Mouse (Mus musculus): ENCODE measurements at regions not wholly inside any gene's neighbourhood (a gene's known extent, or its start where the extent isn't known, plus 50 kb on each side); places are given as distances from the start of the nearest gene placed in this dataset.

GRCm38 (mm10) chr12:86579716-86580115 is 98.8 kb upstream of the Vash1 start:
- no peak for DNase-seq (ENCODE audit: low read depth)

GRCm38 (mm10) chr12:86580132-86580718 is 98.3 kb upstream of the Vash1 start:
- no peak for DNase-seq (ENCODE audit: low read depth)

- no peak for DNase-seq (ENCODE audit: low read depth)
These were observed 96.4 kb upstream of the Vash1 start for GRCm38 (mm10) chr12:86582076-86582475.

GRCm38 (mm10) chr12:86588010-86588409 is 90.5 kb upstream of the Vash1 start:
- DNase-seq (ENCODE audit: low read depth), result no peak

- no peak for DNase-seq (ENCODE audit: low read depth)
These were observed 86.0 kb upstream of the Vash1 start for GRCm38 (mm10) chr12:86592509-86592908.

GRCm38 (mm10) chr12:86594647-86595046 is 83.9 kb upstream of the Vash1 start:
- DNase-seq (ENCODE audit: low read depth), result no peak

GRCm38 (mm10) chr12:86600041-86600440 is 78.5 kb upstream of the Vash1 start:
- DNase-seq (ENCODE audit: low read depth), result no peak

- DNase-seq (ENCODE audit: low read depth), result no peak
These were observed 75.0 kb upstream of the Vash1 start for GRCm38 (mm10) chr12:86603521-86603920.

GRCm38 (mm10) chr12:86612431-86613040 is 66.0 kb upstream of the Vash1 start:
- no peak for DNase-seq (ENCODE audit: low read depth)

GRCm38 (mm10) chr12:86614156-86614555 is 64.3 kb upstream of the Vash1 start:
- DNase-seq (ENCODE audit: low read depth), result peak; percentile 11

GRCm38 (mm10) chr12:86616327-86616726 is 62.2 kb upstream of the Vash1 start:
- DNase-seq (ENCODE audit: low read depth), result no peak

- DNase-seq (ENCODE audit: low read depth), result no peak
These were observed 54.3 kb upstream of the Vash1 start for GRCm38 (mm10) chr12:86624195-86624594.

- DNase-seq (ENCODE audit: low read depth), result no peak
These were observed 51.8 kb upstream of the Vash1 start for GRCm38 (mm10) chr12:86626684-86627083.

GRCm38 (mm10) chr12:86628050-86628782 is 50.3 kb upstream of the Vash1 start:
- DNase-seq (ENCODE audit: low read depth), result no peak

Data from fibroblast of lung, adult 2 months (primary cell).